Mouse (Mus musculus): ENCODE results near the gene Gm19935. TPM values are rescaled to one million over a fixed set of nuclear protein-coding genes. Genes with fewer than 3 reads are reported as not detected.
A peak's percentile ranks its signal among the peaks of the same experiment; 100 is the strongest.

The Gm19935 gene
- polyA plus RNA-seq, 1 experiment from 2014 or later: not detected

DNA sequence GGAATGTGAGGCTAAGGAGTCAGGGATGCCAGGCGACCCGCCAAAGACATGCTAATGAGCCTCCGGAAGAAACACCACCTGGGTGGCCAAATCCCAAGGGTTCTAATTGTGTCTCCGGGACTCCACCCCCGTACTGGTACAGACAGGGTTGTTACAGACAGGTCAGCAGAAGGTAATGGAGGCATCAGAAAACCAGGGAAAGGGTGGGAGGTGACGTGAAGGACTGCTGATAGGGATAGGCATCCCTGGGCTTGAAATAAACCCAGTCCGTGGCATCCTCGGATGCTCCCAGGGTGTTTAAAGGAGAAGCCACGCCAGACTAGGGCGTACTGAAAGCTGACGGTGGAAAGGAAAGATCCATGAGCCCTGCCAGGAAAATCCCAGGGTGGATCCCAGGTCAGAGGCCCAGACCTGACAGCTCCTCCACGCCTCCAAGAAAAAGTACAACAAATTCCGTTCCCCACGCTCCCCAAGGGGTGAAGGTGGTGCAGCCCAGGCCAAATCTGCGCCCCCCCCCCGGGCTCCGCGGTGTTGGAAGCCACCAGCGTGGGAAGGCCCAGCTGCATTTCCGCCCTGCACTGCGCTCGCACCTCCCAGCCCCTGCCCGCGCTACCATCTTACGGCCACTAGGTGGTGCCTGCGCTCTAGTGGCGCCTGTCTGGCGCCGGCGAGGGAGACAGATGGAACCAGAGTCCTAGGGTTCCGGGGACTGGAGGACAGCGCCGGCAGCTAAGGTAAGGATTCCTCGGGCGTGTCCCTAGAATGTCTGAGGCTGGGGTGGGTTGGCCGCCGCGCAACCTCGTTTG lies 11.2 kb upstream of the Gm19935 start, which contains the start of gene Chd9:
TSS of gene Chd9 (plus strand) at position 172 of the 806 bp plus-strand sequence.
- Histone ChIP-seq H3K9me3 (no peaks in the 10 kb centered on the region), H3K4me1 (peaks cover 37% of the 10 kb centered on the region), H3K4me2 (replicated peaks) (peak within 1 kb of the TSS; percentile 81), H3K27ac (peak within 1 kb of the TSS; percentile 81), H3K27me3 (no peaks in the 10 kb centered on the region), H3K9ac (peak within 1 kb of the TSS; percentile 78), H3K36me3 (no peaks in the 10 kb centered on the region), H3K4me3 (peak within 1 kb of the TSS; percentile 59)
- peak; percentile 91 for ATAC-seq (ENCODE audit: low FRiP score, low read depth)
- WGBS: under 1% methylated on average over 39 of the region's 39 CpGs

GRCm38 (mm10) chr8:90825459-90825871 lies 8.3 kb upstream of the Gm19935 start:
- no peaks in the 10 kb centered on the region for H3K27me3 ChIP-seq
- no peak for ATAC-seq (ENCODE audit: low FRiP score, low read depth)

DNA sequence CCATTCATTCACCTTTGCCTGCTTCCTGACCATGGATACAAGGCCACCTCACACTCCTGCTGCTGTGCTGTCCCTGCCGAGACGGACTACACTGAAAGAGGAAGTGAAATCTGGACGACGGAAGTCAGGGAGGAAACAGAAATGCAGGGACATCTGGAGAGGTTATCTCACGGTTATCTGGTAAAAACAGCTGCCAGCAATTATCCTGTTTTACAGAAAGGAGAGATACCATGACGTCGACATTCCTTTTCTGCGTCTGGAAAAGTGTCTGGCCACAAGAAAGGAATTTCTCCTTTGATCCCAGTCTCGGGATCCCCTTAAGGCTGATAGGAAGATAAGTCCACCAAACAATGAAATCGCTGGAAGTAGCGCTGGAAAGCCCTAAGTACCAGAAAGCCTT lies 5.2 kb upstream of the Gm19935 start:
- Histone ChIP-seq H3K9ac (no peak overlapping the region), H3K4me2 (replicated peaks) (no peak overlapping the region), H3K4me1 (no peaks in the 10 kb centered on the region), H3K36me3 (no peaks in the 10 kb centered on the region), H3K27ac (0 out of 2 replicates have a peak overlapping the region, but pooled peaks have one; percentile 33), H3K4me3 (no peak overlapping the region), H3K27me3 (no peaks in the 10 kb centered on the region), H3K9me3 (no peaks in the 10 kb centered on the region)
- 14% methylated on average over 11 of the region's 11 CpGs for WGBS
- ATAC-seq (ENCODE audit: low FRiP score, low read depth): no peak

More at GRCm38 (mm10) chr8:90825459-90825871, 8.3 kb upstream of the Gm19935 start:
- Histone ChIP-seq H3K9me3 (no peaks in the 10 kb centered on the region), H3K36me3 (no peaks in the 10 kb centered on the region), H3K4me1 (peaks cover 21% of the 10 kb centered on the region), H3K4me3 (no peak overlapping the region), H3K27ac (no peak overlapping the region), H3K4me2 (replicated peaks) (no peak overlapping the region), H3K9ac (no peak overlapping the region)
- 74% methylated on average over 9 of the region's 9 CpGs for WGBS

- H3K4me2 ChIP-seq (replicated peaks): no peak overlapping the region
- no peak overlapping the region for H3K4me3 ChIP-seq
- 85% methylated on average over 4 of the region's 4 CpGs for WGBS
Measured at GRCm38 (mm10) chr8:90820321-90820696, 3.1 kb upstream of the Gm19935 start.

GRCm38 (mm10) chr8:90819561-90820320 lies 2.5 kb upstream of the Gm19935 start:
- no peak overlapping the region for H3K27ac ChIP-seq
- no peak overlapping the region for H3K4me3 ChIP-seq
- ATAC-seq (ENCODE audit: low FRiP score, low read depth): no peak
- no peaks in the 10 kb centered on the region for H3K9me3 ChIP-seq
- WGBS: 91% methylated on average over 9 of the region's 9 CpGs
- no peak overlapping the region for H3K4me2 ChIP-seq (replicated peaks)
- H3K4me1 ChIP-seq: no peaks in the 10 kb centered on the region
- no peak overlapping the region for H3K9ac ChIP-seq
- H3K36me3 ChIP-seq: no peaks in the 10 kb centered on the region
- H3K27me3 ChIP-seq: no peaks in the 10 kb centered on the region

More at GRCm38 (mm10) chr8:90820321-90820696, 3.1 kb upstream of the Gm19935 start:
- Histone ChIP-seq H3K9me3 (no peaks in the 10 kb centered on the region), H3K36me3 (no peaks in the 10 kb centered on the region), H3K27me3 (no peaks in the 10 kb centered on the region), H3K9ac (no peak overlapping the region), H3K4me1 (no peaks in the 10 kb centered on the region), H3K27ac (no peak overlapping the region)
- no peak for ATAC-seq (ENCODE audit: low FRiP score, low read depth)

DNA sequence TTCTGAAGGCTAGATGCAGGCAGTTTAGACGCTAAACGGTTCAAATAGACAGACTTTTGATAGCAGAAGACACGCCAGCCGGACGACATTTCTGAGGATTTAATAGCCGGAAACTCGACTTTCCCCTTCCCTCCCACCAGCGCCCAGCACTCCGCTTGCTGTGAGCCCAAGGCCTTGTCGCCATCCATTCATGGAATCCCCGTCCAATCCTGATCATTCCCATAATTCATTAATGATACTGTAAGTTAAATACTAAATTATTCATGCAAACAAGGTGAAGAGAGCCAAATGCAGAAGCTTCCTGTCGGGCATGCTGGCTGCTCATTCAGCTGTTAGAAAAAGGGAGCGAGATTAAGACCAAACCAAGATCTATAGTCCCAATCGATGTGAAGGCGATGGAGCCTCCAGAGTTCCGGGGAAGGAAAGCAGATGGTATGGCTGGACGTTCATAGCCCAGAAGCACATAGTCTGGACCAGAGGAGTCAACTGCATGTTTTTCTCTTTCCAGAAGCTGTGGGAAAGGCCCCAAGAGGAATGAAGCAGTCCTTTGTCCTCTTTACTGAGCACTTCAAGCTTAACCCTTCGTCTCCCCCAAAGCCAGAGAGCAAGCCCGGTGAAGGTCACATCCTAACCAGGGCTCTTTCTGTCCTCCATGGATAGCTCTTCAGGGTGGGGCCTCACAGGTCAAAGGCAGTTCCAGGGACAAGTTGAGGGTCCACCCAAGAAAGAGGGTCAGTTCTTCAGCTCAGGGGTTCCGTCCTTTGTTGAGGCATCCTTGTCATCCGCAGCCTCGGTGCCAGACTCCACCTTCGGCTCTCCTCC lies 921 bp downstream of the Gm19935 start:
- no peak overlapping the region for H3K9ac ChIP-seq
- no peaks in the 10 kb centered on the region for H3K27me3 ChIP-seq
- H3K4me1 ChIP-seq: no peaks in the 10 kb centered on the region
- 78% methylated on average over 23 of the region's 23 CpGs for WGBS
- no peak overlapping the region for H3K27ac ChIP-seq
- H3K4me3 ChIP-seq: no peak overlapping the region
- no peaks in the 10 kb centered on the region for H3K9me3 ChIP-seq
- no peak overlapping the region for H3K4me2 ChIP-seq (replicated peaks)
- ATAC-seq (ENCODE audit: low FRiP score, low read depth): no peak
- H3K36me3 ChIP-seq: no peaks in the 10 kb centered on the region

- no peak overlapping the region for H3K4me3 ChIP-seq
- H3K9me3 ChIP-seq: no peaks in the 10 kb centered on the region
- 87% methylated on average over 10 of the region's 10 CpGs for WGBS
- no peaks in the 10 kb centered on the region for H3K36me3 ChIP-seq
- no peaks in the 10 kb centered on the region for H3K27me3 ChIP-seq
- H3K9ac ChIP-seq: no peak overlapping the region
- H3K27ac ChIP-seq: no peak overlapping the region
- ATAC-seq (ENCODE audit: low FRiP score, low read depth): no peak
- H3K4me2 ChIP-seq (replicated peaks): no peak overlapping the region
- H3K4me1 ChIP-seq: no peaks in the 10 kb centered on the region
Measured at GRCm38 (mm10) chr8:90813602-90814320, 3.4 kb downstream of the Gm19935 start.

DNA sequence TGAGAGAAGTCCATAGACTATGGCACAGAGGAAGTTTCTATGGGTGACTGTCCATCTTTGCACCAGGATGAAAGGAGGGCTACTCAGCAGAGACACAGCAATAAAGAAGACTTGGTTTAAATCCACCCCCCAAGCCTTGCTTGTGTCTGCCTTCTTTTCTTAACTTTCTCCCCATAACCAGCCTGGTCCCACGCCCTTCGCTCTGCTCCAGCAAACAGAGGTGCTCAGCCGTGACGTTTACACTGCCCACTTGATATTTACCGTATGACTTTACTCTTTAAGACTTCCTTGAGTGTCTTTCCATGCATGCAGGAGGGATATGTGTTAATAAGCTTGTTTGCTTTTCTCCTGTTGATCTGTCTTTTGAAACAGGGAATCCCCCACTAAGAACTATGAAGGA lies 17.7 kb downstream of the Gm19935 start:
- WGBS: 91% methylated on average over 5 of the region's 5 CpGs
- Histone ChIP-seq H3K9ac (no peak overlapping the region), H3K4me3 (no peak overlapping the region), H3K36me3 (no peaks in the 10 kb centered on the region), H3K27me3 (no peaks in the 10 kb centered on the region), H3K27ac (no peak overlapping the region), H3K4me1 (peaks cover 5% of the 10 kb centered on the region), H3K9me3 (peaks cover 11% of the 10 kb centered on the region; the same call in 1 of the 2 replicates), H3K4me2 (replicated peaks) (no peak overlapping the region)
- ATAC-seq (ENCODE audit: low FRiP score, low read depth): no peak

GRCm38 (mm10) chr8:90794990-90795861 lies 22.0 kb downstream of the Gm19935 start:
- H3K4me1 ChIP-seq: peaks cover 5% of the 10 kb centered on the region
- H3K36me3 ChIP-seq: no peaks in the 10 kb centered on the region
- no peaks in the 10 kb centered on the region for H3K27me3 ChIP-seq
- peak overlapping the region; percentile 51 for H3K4me2 ChIP-seq (replicated peaks)
- no peaks in the 10 kb centered on the region for H3K9me3 ChIP-seq
- H3K4me3 ChIP-seq: peak overlapping the region; percentile 32
- ATAC-seq (ENCODE audit: low FRiP score, low read depth): peak; percentile 78
- H3K27ac ChIP-seq: no peak overlapping the region
- H3K9ac ChIP-seq: no peak overlapping the region
- WGBS: 8% methylated on average over 12 of the region's 12 CpGs

GRCm38 (mm10) chr8:90793710-90794109 lies 23.5 kb downstream of the Gm19935 start:
- Histone ChIP-seq H3K27ac (no peak overlapping the region), H3K4me3 (no peak overlapping the region), H3K4me2 (replicated peaks) (no peak overlapping the region), H3K27me3 (no peaks in the 10 kb centered on the region), H3K36me3 (no peaks in the 10 kb centered on the region), H3K9me3 (no peaks in the 10 kb centered on the region), H3K4me1 (peaks cover 5% of the 10 kb centered on the region), H3K9ac (no peak overlapping the region)
- 10% methylated on average over 3 of the region's 3 CpGs for WGBS
- ATAC-seq (ENCODE audit: low FRiP score, low read depth): no peak

Data from limb, embryonic 13.5 days (tissue).